Mouse (Mus musculus) MEL (cell line): Measurements from ENCODE around the gene Palld.

Experiments used
- CTCF ChIP-seq, 3 experiments: IDR thresholded peaks in 2 of 3; conservative IDR thresholded peaks in 1 of 3; 2 replicates each; pipeline ENCODE4 v1.5.1; 2011 to 2012; ENCODE audit warnings: low read length in 3 of 3, low read depth in 2 of 3, mild to moderate bottlenecking in 2 of 3, improper control_type of control experiment in 1 of 3, inconsistent platforms in 1 of 3, mixed read lengths in 1 of 3, moderate library complexity in 1 of 3; ENCODE audit not compliant: control insufficient read depth in 1 of 3, insufficient read depth in 1 of 3, poor library complexity in 1 of 3, severe bottlenecking in 1 of 3
- E2F4 ChIP-seq: IDR thresholded peaks from 2 replicates; pipeline ENCODE4 v1.6.1; 2011; ENCODE audit warnings: low read depth, low read length, improper control_type of control experiment, borderline replicate concordance
- GATA1 ChIP-seq: IDR thresholded peaks from 2 replicates; pipeline ENCODE4 v1.6.1; 2011; ENCODE audit warnings: low read depth, low read length, improper control_type of control experiment
- JUND ChIP-seq: IDR thresholded peaks from 2 replicates; pipeline ENCODE4 v1.6.1; 2011; ENCODE audit warnings: low read depth, mild to moderate bottlenecking, improper control_type of control experiment, low read length
- MAFK ChIP-seq: IDR thresholded peaks from 2 replicates; pipeline ENCODE4 v1.6.1; 2011; ENCODE audit warnings: low read depth, mild to moderate bottlenecking, low read length, improper control_type of control experiment, borderline replicate concordance
- POLR2A ChIP-seq, 2 experiments: IDR thresholded peaks; 2 replicates each; pipeline ENCODE4 v1.6.1; 2011 to 2012; ENCODE audit warnings: low read length in 2 of 2, mild to moderate bottlenecking in 2 of 2, control low read depth in 1 of 2, improper control_type of control experiment in 1 of 2, low read depth in 1 of 2, moderate library complexity in 1 of 2; ENCODE audit not compliant: control insufficient read depth in 1 of 2, insufficient read depth in 1 of 2, poor library complexity in 1 of 2
- POLR2AphosphoS2 ChIP-seq: IDR thresholded peaks from 2 replicates; pipeline ENCODE4 v1.6.1; 2011; ENCODE audit warnings: low read length, improper control_type of control experiment
- SMC3 ChIP-seq: IDR thresholded peaks from 2 replicates; pipeline ENCODE4 v1.6.1; 2011; ENCODE audit warnings: low read depth, low read length, improper control_type of control experiment
- TCF12 ChIP-seq: IDR thresholded peaks from 2 replicates; pipeline ENCODE4 v1.6.1; 2014; ENCODE audit warnings: low read depth, mild to moderate bottlenecking, inconsistent platforms, low read length, improper control_type of control experiment, moderate library complexity
- USF1 ChIP-seq: IDR thresholded peaks from 2 replicates; pipeline ENCODE4 v1.6.1; 2014; ENCODE audit warnings: low read depth, mild to moderate bottlenecking, inconsistent platforms, low read length, improper control_type of control experiment, moderate library complexity
- ZKSCAN1 ChIP-seq: IDR thresholded peaks from 2 replicates; pipeline ENCODE4 v1.6.1; 2012; ENCODE audit warnings: low read depth, mild to moderate bottlenecking, inconsistent platforms, low read length, improper control_type of control experiment, moderate library complexity

DNA sequence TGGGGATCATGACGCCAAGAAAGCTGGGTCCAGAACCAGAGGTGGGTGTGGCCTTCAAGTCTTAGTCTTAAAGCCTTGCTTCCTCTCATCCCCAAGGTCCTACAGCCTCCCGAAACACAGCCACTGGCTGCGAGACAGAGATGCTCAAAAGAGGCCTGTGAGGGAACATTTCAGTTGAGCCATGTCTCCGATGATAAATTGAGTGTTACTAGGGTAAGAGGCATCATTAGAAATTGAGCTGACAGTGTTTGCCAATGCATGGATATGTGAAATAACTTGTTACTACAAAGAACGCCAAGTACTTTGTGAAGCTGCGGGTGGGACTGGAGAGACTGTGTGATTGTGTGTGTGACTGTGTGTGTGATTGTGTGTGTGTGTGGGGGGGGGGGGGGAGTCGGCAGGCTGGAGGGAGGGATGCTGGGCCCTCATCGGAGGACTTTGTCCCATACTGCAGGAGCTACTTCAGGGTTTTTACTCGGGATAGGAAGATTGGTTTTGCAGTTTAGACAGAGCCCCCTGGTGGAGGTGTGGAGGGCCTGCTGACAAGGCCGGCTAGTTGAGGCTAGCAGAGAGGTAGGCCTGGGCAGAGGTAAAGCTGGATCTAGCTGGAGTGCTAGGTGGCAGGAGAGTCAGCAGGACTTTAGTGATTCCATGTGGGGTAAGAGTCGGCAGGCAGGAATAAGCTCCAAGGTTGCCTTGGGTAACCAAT, 422.8 kb downstream of the Palld start:
- TF ChIP-seq GATA1: no peak
- TF ChIP-seq USF1: no peak
- no peak for TF ChIP-seq JUND
- no peak for TF ChIP-seq ZKSCAN1
- TF ChIP-seq CTCF (IDR thresholded peaks at IDR 0.05 in 2 of 3, conservative IDR thresholded peaks at IDR 0.05 in 1 of 3; ENCODE audit: control insufficient read depth in 1 of 3, insufficient read depth in 1 of 3, low read depth in 2 of 3, low read length in 3 of 3, poor library complexity in 1 of 3, severe bottlenecking in 1 of 3): peak; percentile 46 to 82 (median 78)
- no peak for TF ChIP-seq POLR2AphosphoS2
- peak; percentile 90 for TF ChIP-seq SMC3
- no peak for TF ChIP-seq POLR2A (IDR thresholded peaks at IDR 0.05; ENCODE audit: control insufficient read depth in 1 of 2, insufficient read depth in 1 of 2, low read depth in 1 of 2, low read length in 2 of 2, poor library complexity in 1 of 2)
- TF ChIP-seq MAFK: no peak
- no peak for TF ChIP-seq TCF12
- no peak for TF ChIP-seq E2F4
